Mouse (Mus musculus) v-Abl transformed pro-B cells (cell line): ENCODE data around the gene Dctpp1.

Source experiments
- in situ Hi-C, 2 experiments: fragments of 400-800 bp; cut with MboI; formaldehyde crosslinking; loops; one replicate each; pipeline ENCODE4 v1.15.1; 2025; ENCODE audit not compliant: unreplicated experiment in 2 of 2

Gene Dctpp1

GRCm38 (mm10) chr7:127233765-127234164, 26.7 kb downstream of the Dctpp1 start:
- in situ Hi-C loops: no loop called here

GRCm38 (mm10) chr7:127233368-127233749, 27.1 kb downstream of the Dctpp1 start:
- in situ Hi-C loops: no loop called here

GRCm38 (mm10) chr7:127232622-127233367, 27.7 kb downstream of the Dctpp1 start, which contains the start of the genes Zfp553 and Sept1:
Zfp553 (plus strand) TSS chr7:127233061.
Sept1 (minus strand) TSS chr7:127233130.
- in situ Hi-C loops: no loop called here

- in situ Hi-C loops: no loop called here
These were observed 28.5 kb downstream of the Dctpp1 start for GRCm38 (mm10) chr7:127231826-127232621.

- in situ Hi-C loops: no loop called here
These were observed 29.1 kb downstream of the Dctpp1 start for GRCm38 (mm10) chr7:127231376-127231775.

GRCm38 (mm10) chr7:127228615-127229303, 31.8 kb downstream of the Dctpp1 start:
- in situ Hi-C loops: loop anchor here (10.0 kb wide), 2 partner anchors 114 to 204 kb away; partner anchors contain the start of genes Gm42742 (in 1 of the 2), Maz (in 1 of the 2) and Prrt2 (in 1 of the 2)

- in situ Hi-C loops: loop anchor here (10.0 kb wide), 2 partner anchors 111 to 201 kb away; partner anchors contain the start of genes Gm42742 (in 1 of the 2), Maz (in 1 of the 2) and Prrt2 (in 1 of the 2)
These were observed 35.1 kb downstream of the Dctpp1 start for GRCm38 (mm10) chr7:127225147-127225995.

- in situ Hi-C loops: loop anchor here (10.0 kb wide), 2 partner anchors 110 to 200 kb away; partner anchors contain the start of genes Gm42742 (in 1 of the 2), Maz (in 1 of the 2) and Prrt2 (in 1 of the 2)
These were observed 35.9 kb downstream of the Dctpp1 start for GRCm38 (mm10) chr7:127224616-127225015.

GRCm38 (mm10) chr7:127223515-127224478, 36.7 kb downstream of the Dctpp1 start:
- in situ Hi-C loops: loop anchor here (10.0 kb wide), 2 partner anchors 109 to 199 kb away; partner anchors contain the start of genes Gm42742 (in 1 of the 2), Maz (in 1 of the 2) and Prrt2 (in 1 of the 2)

- in situ Hi-C loops: loop anchor here (10.0 kb wide), 2 partner anchors 108 to 198 kb away; partner anchors contain the start of genes Gm42742 (in 1 of the 2), Maz (in 1 of the 2) and Prrt2 (in 1 of the 2)
These were observed 37.4 kb downstream of the Dctpp1 start for GRCm38 (mm10) chr7:127223106-127223505.

GRCm38 (mm10) chr7:127220440-127220839, 40.1 kb downstream of the Dctpp1 start:
- in situ Hi-C loops: loop anchor here (10.0 kb wide), 2 partner anchors 106 to 196 kb away; partner anchors contain the start of genes Gm42742 (in 1 of the 2), Maz (in 1 of the 2) and Prrt2 (in 1 of the 2)

GRCm38 (mm10) chr7:127218670-127219069, 41.8 kb downstream of the Dctpp1 start:
- in situ Hi-C loops: loop anchor here in 1 of 2 experiments (10.0 kb wide), 1 partner anchor 394 kb away; no protein-coding TSS in a partner anchor

- in situ Hi-C loops: loop anchor here in 1 of 2 experiments (10.0 kb wide), 1 partner anchor 393 kb away; no protein-coding TSS in a partner anchor
These were observed 42.4 kb downstream of the Dctpp1 start for GRCm38 (mm10) chr7:127217901-127218642.

GRCm38 (mm10) chr7:127217475-127217874, 43.0 kb downstream of the Dctpp1 start:
- in situ Hi-C loops: loop anchor here in 1 of 2 experiments (10.0 kb wide), 1 partner anchor 393 kb away; no protein-coding TSS in a partner anchor

GRCm38 (mm10) chr7:127216307-127216706, 44.2 kb downstream of the Dctpp1 start:
- in situ Hi-C loops: loop anchor here in 1 of 2 experiments (10.0 kb wide), 1 partner anchor 392 kb away; no protein-coding TSS in a partner anchor

GRCm38 (mm10) chr7:127214981-127215871, 45.3 kb downstream of the Dctpp1 start:
- in situ Hi-C loops: loop anchor here in 1 of 2 experiments (10.0 kb wide), 1 partner anchor 390 kb away; no protein-coding TSS in a partner anchor
